Mouse (Mus musculus) skeletal muscle tissue, adult 2 months (tissue): ENCODE measurements around the gene Ccdc114.

ENCODE experiments used
- DNase-seq: peaks from one replicate; pipeline ENCODE4 v3.0.0-alpha.2; 2012; ENCODE audit warnings: low read depth, low spot score

Ccdc114 gene

GRCm38 (mm10) chr7:45981612-45982011 is 57.7 kb downstream of the Ccdc114 start:
- DNase-seq: no peak

DNA sequence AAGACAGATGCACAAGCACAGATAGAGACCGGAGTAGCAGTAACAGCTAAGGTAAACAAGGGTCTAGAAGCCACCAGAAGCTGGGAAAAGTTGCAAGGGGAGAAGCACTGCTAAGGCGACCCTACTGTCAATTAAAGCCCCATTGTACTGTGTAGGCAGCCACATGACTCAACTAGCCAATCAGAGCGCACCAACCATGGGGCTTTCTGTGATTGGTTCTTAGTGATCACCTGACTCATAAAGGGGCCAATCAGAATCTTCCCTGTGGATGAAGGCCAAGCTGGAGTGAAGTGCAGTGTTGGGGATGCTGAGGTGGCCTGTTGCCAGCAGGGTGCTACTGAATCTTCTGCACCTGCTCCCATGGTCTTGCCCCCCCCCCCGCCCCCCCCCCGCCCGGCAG is 63.0 kb downstream of the Ccdc114 start:
- no peak for DNase-seq

DNA sequence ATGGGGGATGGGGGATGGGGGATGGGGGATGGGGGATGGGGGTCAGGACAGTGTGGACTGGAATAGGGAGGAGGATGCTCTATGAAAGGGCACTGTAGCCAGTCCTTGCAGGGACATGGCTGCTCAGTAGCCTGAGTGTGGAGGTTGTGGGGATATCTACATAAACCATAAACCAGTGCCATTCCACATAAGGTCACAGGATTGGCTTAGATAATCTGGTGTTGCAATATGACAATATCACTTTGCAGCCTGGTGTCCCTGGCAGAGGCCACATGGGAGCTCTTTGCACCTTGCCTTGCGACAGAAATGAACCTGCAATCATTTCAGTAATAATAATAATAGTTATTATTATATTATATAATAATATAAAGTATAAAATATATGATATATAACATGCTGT is 64.5 kb downstream of the Ccdc114 start:
- DNase-seq: no peak

DNA sequence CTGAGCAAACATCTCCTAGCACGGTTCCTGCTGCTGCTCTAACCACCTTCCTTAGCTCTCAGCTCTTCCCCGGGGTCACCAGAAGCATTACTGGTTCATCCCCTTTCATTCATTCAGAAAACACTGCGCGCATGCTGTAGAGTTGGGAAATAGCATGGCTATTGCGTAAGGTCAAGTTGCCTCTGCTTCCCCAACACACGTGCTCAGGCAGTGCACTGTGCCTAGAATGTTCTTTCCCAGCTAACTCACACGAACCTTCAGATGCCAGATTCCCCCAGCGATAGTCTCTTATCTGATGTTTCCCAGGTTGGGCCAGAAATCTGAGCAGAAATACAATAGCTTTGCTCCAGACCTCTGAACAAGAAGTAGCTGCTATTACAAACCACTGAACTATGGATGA is 68.6 kb downstream of the Ccdc114 start:
- no peak for DNase-seq
